Mouse (Mus musculus) spleen, adult 2 months (tissue): ENCODE results near the gene Kmt2d. TPM values are rescaled to one million over a fixed set of nuclear protein-coding genes. Genes with fewer than 3 reads are reported as not detected.

Experiments used
- DNase-seq, 2 experiments: peaks; one replicate each; pipeline versions ENCODE4 v3.0.0 to v3.0.0-alpha.2; 2012 to 2021; ENCODE audit warnings: low spot score in 2 of 2, low read depth in 1 of 2
- H3K27ac ChIP-seq: fragments of 200-500 bp; 2 replicates; pipeline ENCODE4 v1.5.1; 2012; ENCODE audit warnings: low read length, inconsistent platforms; ENCODE audit not compliant: insufficient read depth
- H3K27me3 ChIP-seq: fragments of 200-500 bp; 2 replicates; pipeline ENCODE4 v1.6.1; 2012; ENCODE audit warnings: mild to moderate bottlenecking, moderate library complexity, low read length, inconsistent platforms; ENCODE audit not compliant: control insufficient read depth, insufficient read depth
- H3K36me3 ChIP-seq: fragments of 200-500 bp; 2 replicates; pipeline ENCODE4 v1.6.1; 2012; ENCODE audit warnings: mild to moderate bottlenecking, low read length, inconsistent platforms; ENCODE audit not compliant: control insufficient read depth, insufficient read depth
- H3K4me1 ChIP-seq: fragments of 200-500 bp; 2 replicates; pipeline ENCODE4 v1.6.1; 2011; ENCODE audit warnings: inconsistent platforms; ENCODE audit not compliant: control insufficient read depth, insufficient read depth, insufficient read length
- H3K4me3 ChIP-seq: fragments of 200-500 bp; 2 replicates; pipeline ENCODE4 v1.5.1; 2011; ENCODE audit warnings: mild to moderate bottlenecking, inconsistent platforms; ENCODE audit not compliant: insufficient read depth, insufficient read length; ENCODE audit errors: extremely low read depth
- CTCF ChIP-seq: fragments of 200-500 bp; IDR thresholded peaks from 2 replicates; pipeline ENCODE4 v1.5.1; 2011; ENCODE audit warnings: mild to moderate bottlenecking, inconsistent platforms; ENCODE audit not compliant: insufficient read depth, insufficient read length, insufficient replicate concordance; ENCODE audit errors: extremely low read depth
- POLR2A ChIP-seq: fragments of 200-500 bp; IDR thresholded peaks from 2 replicates; pipeline ENCODE4 v1.6.1; 2011; ENCODE audit warnings: low read depth, low read length, inconsistent platforms
- WGBS: fragments of 180-500 bp; shearing (Covaris S2); methylation state at CpG from one replicate; pipeline ENCODE4 v1.1.7; 2018; 5-methylcytosine and 5-hydroxymethylcytosine counted together
- polyA plus RNA-seq: library from polyadenylated mRNA; depleted of rRNA; stranded (reverse); fragments of >200 nt; gene quantifications from 2 replicates; pipeline ENCODE4 v1.2.3, GENCODE M21; 2012

Gene Kmt2d
- polyA plus RNA-seq, 1 experiment: 58.7 TPM

DNA sequence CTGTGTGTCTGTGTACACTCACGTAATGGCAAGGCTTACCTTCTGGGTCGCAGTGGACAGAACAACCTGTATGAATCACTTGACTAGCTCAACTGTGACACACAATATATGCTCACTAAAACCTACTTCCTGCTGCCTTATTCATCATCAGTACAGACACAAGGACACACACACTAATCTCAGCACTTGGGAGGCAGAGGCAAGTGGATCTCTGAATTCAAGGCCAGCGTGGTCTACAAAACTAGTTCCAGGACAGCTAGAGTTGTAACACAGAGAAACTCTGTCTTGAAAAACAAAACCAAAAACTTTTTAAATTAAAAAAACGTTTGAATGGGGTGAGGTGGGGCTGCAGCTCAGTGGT is 33.3 kb downstream of the Kmt2d start:
- no peaks in the 10 kb centered on the region for H3K27me3 ChIP-seq
- peaks cover under 1% of the 10 kb centered on the region; the same call in 1 of the 2 replicates for H3K4me1 ChIP-seq
- no peak overlapping the region for H3K27ac ChIP-seq
- peaks cover 65% of the 10 kb centered on the region for H3K36me3 ChIP-seq
- 81% methylated on average over 4 of the region's 4 CpGs for WGBS
- no peak overlapping the region for H3K4me3 ChIP-seq
- DNase-seq: no peak
- TF ChIP-seq CTCF (no peak), POLR2A (no peak)

- no peaks in the 10 kb centered on the region for H3K27me3 ChIP-seq
- H3K27ac ChIP-seq: no peak overlapping the region
- DNase-seq: no peak
- peaks cover 61% of the 10 kb centered on the region for H3K36me3 ChIP-seq
- H3K4me3 ChIP-seq: no peak overlapping the region
- TF ChIP-seq POLR2A (no peak), CTCF (no peak)
- peaks cover 5% of the 10 kb centered on the region; the same call in 1 of the 2 replicates for H3K4me1 ChIP-seq
- 91% methylated on average over 21 of the region's 21 CpGs for WGBS
These were observed 33.8 kb downstream of the Kmt2d start for GRCm38 (mm10) chr15:98837006-98837742.

- no peaks in the 10 kb centered on the region for H3K27me3 ChIP-seq
- TF ChIP-seq CTCF: no peak
- no peak for TF ChIP-seq POLR2A
- peaks cover 46% of the 10 kb centered on the region for H3K36me3 ChIP-seq
- no peak overlapping the region for H3K4me3 ChIP-seq
- H3K27ac ChIP-seq: no peak overlapping the region
- WGBS: 93% methylated on average over 14 of the region's 14 CpGs
- no peak for DNase-seq
- peaks cover 6% of the 10 kb centered on the region; the same call in 1 of the 2 replicates for H3K4me1 ChIP-seq
These were observed 35.7 kb downstream of the Kmt2d start for GRCm38 (mm10) chr15:98835291-98835690.

- 91% methylated on average over 11 of the region's 13 CpGs for WGBS
- Histone ChIP-seq H3K4me1 (peaks cover 6% of the 10 kb centered on the region; the same call in 1 of the 2 replicates), H3K27ac (no peak overlapping the region), H3K36me3 (peaks cover 35% of the 10 kb centered on the region), H3K27me3 (no peaks in the 10 kb centered on the region), H3K4me3 (no peak overlapping the region)
- no peak for TF ChIP-seq POLR2A
- no peak for DNase-seq
These were observed 36.9 kb downstream of the Kmt2d start for GRCm38 (mm10) chr15:98834059-98834458.

DNA sequence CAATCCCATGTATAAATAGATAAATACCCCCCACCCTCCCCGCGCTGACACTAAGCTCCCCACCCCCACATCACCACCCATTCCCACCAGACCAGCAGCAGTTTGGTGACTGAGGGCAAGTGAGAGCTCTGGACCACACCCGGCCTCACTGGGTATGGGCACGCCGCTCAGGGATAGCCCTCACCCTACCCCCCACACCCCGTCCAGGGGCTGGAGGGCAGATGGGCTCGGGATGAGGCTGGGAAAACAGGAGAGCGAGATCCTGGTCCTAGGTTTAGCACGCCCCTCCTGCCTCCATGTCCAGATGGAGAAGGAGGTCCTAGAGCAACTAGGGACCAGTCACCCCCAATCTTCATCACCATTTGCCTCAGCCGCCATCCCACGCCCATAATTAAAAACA is 37.7 kb downstream of the Kmt2d start:
- Histone ChIP-seq H3K27ac (no peak overlapping the region), H3K27me3 (no peaks in the 10 kb centered on the region), H3K36me3 (peaks cover 35% of the 10 kb centered on the region), H3K4me3 (no peak overlapping the region), H3K4me1 (peaks cover 6% of the 10 kb centered on the region; the same call in 1 of the 2 replicates)
- WGBS: 91% methylated on average over 11 of the region's 11 CpGs
- TF ChIP-seq CTCF (no peak), POLR2A (no peak)
- DNase-seq: no peak

DNA sequence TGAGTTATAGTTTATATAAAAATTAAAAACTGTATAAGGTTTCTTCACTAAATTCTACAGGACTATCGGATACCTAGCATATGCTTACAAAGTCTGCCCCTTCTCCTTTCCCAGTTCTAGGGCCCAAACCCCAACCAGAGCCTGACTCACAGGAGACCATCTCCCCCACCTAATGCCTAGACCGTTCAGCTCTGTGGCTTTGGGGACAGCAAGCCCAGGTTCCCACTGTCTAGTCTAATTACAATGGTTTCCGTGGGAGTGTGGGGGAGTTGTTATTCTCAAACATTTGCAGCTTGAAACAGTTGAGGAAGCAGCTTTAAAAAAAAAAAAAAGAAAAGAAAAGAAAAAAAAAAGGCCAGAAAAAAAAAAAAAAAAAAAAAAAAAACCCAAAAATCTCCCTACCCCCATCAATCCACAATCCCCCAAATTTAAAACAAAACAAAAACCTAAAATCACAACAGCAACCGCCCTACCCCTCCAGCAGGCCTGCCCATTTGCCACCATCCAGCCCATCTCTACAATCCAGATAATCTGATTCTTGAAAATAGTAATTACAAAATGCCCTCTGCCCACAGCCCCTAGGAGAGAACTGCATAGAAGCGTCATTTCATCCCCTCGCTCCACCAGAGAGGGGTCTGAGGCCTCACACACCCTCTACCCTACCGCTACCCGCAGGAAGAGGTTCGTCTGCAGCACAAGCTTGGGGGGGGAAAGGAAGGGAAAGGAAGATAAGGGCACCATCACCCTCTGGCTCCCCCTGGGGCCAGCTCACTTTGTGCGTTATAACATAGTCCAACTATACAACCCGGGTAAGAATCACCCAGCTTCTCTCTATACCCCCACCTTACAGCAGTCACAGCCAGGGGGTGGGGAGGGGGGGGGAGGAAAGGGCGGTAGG is 38.6 kb downstream of the Kmt2d start:
- Histone ChIP-seq H3K27me3 (no peaks in the 10 kb centered on the region), H3K4me3 (no peak overlapping the region), H3K4me1 (peaks cover 6% of the 10 kb centered on the region; the same call in 1 of the 2 replicates), H3K27ac (peak overlapping the region; percentile 88), H3K36me3 (peaks cover 34% of the 10 kb centered on the region)
- 15% methylated on average over 12 of the region's 12 CpGs for WGBS
- DNase-seq: peak; percentile 37 to 38
- TF ChIP-seq CTCF: peak; percentile 14; the same call in 1 of the 2 replicates
- TF ChIP-seq POLR2A: no peak
